Mouse (Mus musculus): Measurements from ENCODE around the gene Col4a3bp. TPM values are rescaled to one million over a fixed set of nuclear protein-coding genes. Genes with fewer than 3 reads are reported as not detected.

The Col4a3bp gene
- polyA plus RNA-seq, 1 experiment = 13.9 TPM

- H3ac ChIP-seq (ENCODE audit: control insufficient read depth, insufficient read length, low read depth) = no peak overlapping the region
- peaks cover 73% of the 10 kb centered on the region for H3K79me2 ChIP-seq (ENCODE audit: control insufficient read depth, insufficient read depth)
- no peak overlapping the region for H3K4me3 ChIP-seq (ENCODE audit: insufficient read depth, poor library complexity, severe bottlenecking)
- TF ChIP-seq MYOG (IDR thresholded peaks at IDR 0.05; ENCODE audit: control insufficient read depth, extremely low read depth, insufficient read length) = no peak
- no peak for TF ChIP-seq MAX (IDR thresholded peaks at IDR 0.05)
- TF ChIP-seq FOSL1 (IDR thresholded peaks at IDR 0.05; ENCODE audit: insufficient read depth, low read length, poor library complexity, severe bottlenecking) = no peak
- TF ChIP-seq USF1 (IDR thresholded peaks at IDR 0.05; ENCODE audit: low read depth) = no peak
- no peak for TF ChIP-seq CTCF (IDR thresholded peaks at IDR 0.05; ENCODE audit: control insufficient read depth, insufficient read depth, insufficient read length)
- no peak for TF ChIP-seq CEBPB (IDR thresholded peaks at IDR 0.05; ENCODE audit: low read depth)
- no peak for TF ChIP-seq MYOD1 (IDR thresholded peaks at IDR 0.05; ENCODE audit: control insufficient read depth, insufficient read length, low read depth)
- peaks cover 24% of the 10 kb centered on the region for H3K79me3 ChIP-seq (ENCODE audit: low read depth)
- no peaks in the 10 kb centered on the region for H3K27me3 ChIP-seq (ENCODE audit: control insufficient read depth, insufficient read depth, insufficient read length)
- H3K36me3 ChIP-seq (ENCODE audit: control insufficient read depth, insufficient read depth) = peaks cover 6% of the 10 kb centered on the region
These were observed 12.7 kb downstream of the Col4a3bp start for GRCm38 (mm10) chr13:96555099-96555498.

- Histone ChIP-seq H3K27me3 (ENCODE audit: control insufficient read depth, insufficient read depth, insufficient read length) (no peaks in the 10 kb centered on the region), H3K36me3 (ENCODE audit: control insufficient read depth, insufficient read depth) (no peaks in the 10 kb centered on the region), H3K79me3 (ENCODE audit: low read depth) (peaks cover 22% of the 10 kb centered on the region), H3K79me2 (ENCODE audit: control insufficient read depth, insufficient read depth) (peaks cover 59% of the 10 kb centered on the region), H3K4me3 (ENCODE audit: insufficient read depth, poor library complexity, severe bottlenecking) (no peak overlapping the region), H3ac (ENCODE audit: control insufficient read depth, insufficient read length, low read depth) (no peak overlapping the region)
- TF ChIP-seq MAX (IDR thresholded peaks at IDR 0.05) = no peak
- TF ChIP-seq MYOD1 (IDR thresholded peaks at IDR 0.05; ENCODE audit: control insufficient read depth, insufficient read length, low read depth) = no peak
- TF ChIP-seq CEBPB (IDR thresholded peaks at IDR 0.05; ENCODE audit: low read depth) = no peak
- TF ChIP-seq MYOG (IDR thresholded peaks at IDR 0.05; ENCODE audit: control insufficient read depth, extremely low read depth, insufficient read length) = no peak
- TF ChIP-seq FOSL1 (IDR thresholded peaks at IDR 0.05; ENCODE audit: insufficient read depth, low read length, poor library complexity, severe bottlenecking) = no peak
- TF ChIP-seq USF1 (IDR thresholded peaks at IDR 0.05; ENCODE audit: low read depth) = no peak
These were observed 25.6 kb downstream of the Col4a3bp start for GRCm38 (mm10) chr13:96567977-96568376.

GRCm38 (mm10) chr13:96570313-96571015 is 28.0 kb downstream of the Col4a3bp start:
- peaks cover 22% of the 10 kb centered on the region for H3K79me3 ChIP-seq (ENCODE audit: low read depth)
- no peaks in the 10 kb centered on the region for H3K27me3 ChIP-seq (ENCODE audit: control insufficient read depth, insufficient read depth, insufficient read length)
- H3K79me2 ChIP-seq (ENCODE audit: control insufficient read depth, insufficient read depth) = peaks cover 40% of the 10 kb centered on the region
- H3K36me3 ChIP-seq (ENCODE audit: control insufficient read depth, insufficient read depth) = no peaks in the 10 kb centered on the region
- H3ac ChIP-seq (ENCODE audit: control insufficient read depth, insufficient read length, low read depth) = no peak overlapping the region
- TF ChIP-seq CTCF (IDR thresholded peaks at IDR 0.05; ENCODE audit: control insufficient read depth, insufficient read depth, insufficient read length) = no peak
- H3K4me3 ChIP-seq (ENCODE audit: insufficient read depth, poor library complexity, severe bottlenecking) = no peak overlapping the region

GRCm38 (mm10) chr13:96571016-96571361 is 28.6 kb downstream of the Col4a3bp start:
- H3ac ChIP-seq (ENCODE audit: control insufficient read depth, insufficient read length, low read depth) = no peak overlapping the region
- no peaks in the 10 kb centered on the region for H3K36me3 ChIP-seq (ENCODE audit: control insufficient read depth, insufficient read depth)
- H3K79me2 ChIP-seq (ENCODE audit: control insufficient read depth, insufficient read depth) = peaks cover 41% of the 10 kb centered on the region
- peaks cover 20% of the 10 kb centered on the region for H3K79me3 ChIP-seq (ENCODE audit: low read depth)
- TF ChIP-seq CTCF (IDR thresholded peaks at IDR 0.05; ENCODE audit: control insufficient read depth, insufficient read depth, insufficient read length) = no peak
- TF ChIP-seq MYOG (IDR thresholded peaks at IDR 0.05; ENCODE audit: control insufficient read depth, extremely low read depth, insufficient read length) = no peak
- H3K27me3 ChIP-seq (ENCODE audit: control insufficient read depth, insufficient read depth, insufficient read length) = no peaks in the 10 kb centered on the region
- no peak overlapping the region for H3K4me3 ChIP-seq (ENCODE audit: insufficient read depth, poor library complexity, severe bottlenecking)

- TF ChIP-seq MAX (IDR thresholded peaks at IDR 0.05) (no peak), CEBPB (IDR thresholded peaks at IDR 0.05; ENCODE audit: low read depth) (no peak), MYOG (IDR thresholded peaks at IDR 0.05; ENCODE audit: control insufficient read depth, extremely low read depth, insufficient read length) (no peak), FOSL1 (IDR thresholded peaks at IDR 0.05; ENCODE audit: insufficient read depth, low read length, poor library complexity, severe bottlenecking) (no peak), USF1 (IDR thresholded peaks at IDR 0.05; ENCODE audit: low read depth) (no peak), CTCF (IDR thresholded peaks at IDR 0.05; ENCODE audit: control insufficient read depth, insufficient read depth, insufficient read length) (no peak), MYOD1 (IDR thresholded peaks at IDR 0.05; ENCODE audit: control insufficient read depth, insufficient read length, low read depth) (no peak)
These were observed 31.8 kb downstream of the Col4a3bp start for GRCm38 (mm10) chr13:96574170-96574569.

GRCm38 (mm10) chr13:96579104-96579503 is 36.7 kb downstream of the Col4a3bp start:
- Histone ChIP-seq H3ac (ENCODE audit: control insufficient read depth, insufficient read length, low read depth) (no peak overlapping the region), H3K79me3 (ENCODE audit: low read depth) (peaks cover 9% of the 10 kb centered on the region), H3K4me3 (ENCODE audit: insufficient read depth, poor library complexity, severe bottlenecking) (no peak overlapping the region), H3K79me2 (ENCODE audit: control insufficient read depth, insufficient read depth) (peaks cover 35% of the 10 kb centered on the region), H3K36me3 (ENCODE audit: control insufficient read depth, insufficient read depth) (no peaks in the 10 kb centered on the region), H3K27me3 (ENCODE audit: control insufficient read depth, insufficient read depth, insufficient read length) (no peaks in the 10 kb centered on the region)
- TF ChIP-seq MYOD1 (IDR thresholded peaks at IDR 0.05; ENCODE audit: control insufficient read depth, insufficient read length, low read depth) (no peak), CTCF (IDR thresholded peaks at IDR 0.05; ENCODE audit: control insufficient read depth, insufficient read depth, insufficient read length) (no peak), CEBPB (IDR thresholded peaks at IDR 0.05; ENCODE audit: low read depth) (no peak), MYOG (IDR thresholded peaks at IDR 0.05; ENCODE audit: control insufficient read depth, extremely low read depth, insufficient read length) (no peak), FOSL1 (IDR thresholded peaks at IDR 0.05; ENCODE audit: insufficient read depth, low read length, poor library complexity, severe bottlenecking) (no peak), USF1 (IDR thresholded peaks at IDR 0.05; ENCODE audit: low read depth) (no peak), MAX (IDR thresholded peaks at IDR 0.05) (no peak)

More at GRCm38 (mm10) chr13:96574170-96574569, 31.8 kb downstream of the Col4a3bp start:
- no peak overlapping the region for H3ac ChIP-seq (ENCODE audit: control insufficient read depth, insufficient read length, low read depth)
- H3K36me3 ChIP-seq (ENCODE audit: control insufficient read depth, insufficient read depth) = no peaks in the 10 kb centered on the region
- peaks cover 16% of the 10 kb centered on the region for H3K79me3 ChIP-seq (ENCODE audit: low read depth)
- H3K4me3 ChIP-seq (ENCODE audit: insufficient read depth, poor library complexity, severe bottlenecking) = no peak overlapping the region
- no peaks in the 10 kb centered on the region for H3K27me3 ChIP-seq (ENCODE audit: control insufficient read depth, insufficient read depth, insufficient read length)
- H3K79me2 ChIP-seq (ENCODE audit: control insufficient read depth, insufficient read depth) = peaks cover 34% of the 10 kb centered on the region
